ENCODE assay signal across 33 mouse cellular contexts in genomic region chr11:83619037-83619436, GRCm38 (mm10). TPM values are rescaled to one million over a fixed set of nuclear protein-coding genes. Genes with fewer than 3 reads are reported as not detected.
"Had no signal": no experiment of that assay in that cellular context is flagged by ENCODE, and none has a peak within 500 bp of the region (broad histone marks: within the 10 kb centered on the region; RNA-seq: fewer than 3 reads in every experiment).

No protein-coding gene starts in this region.

- H3K4me2 ChIP-seq: liver, embryonic 15.5 days; lung, embryonic 15.5 days; midbrain, embryonic 13.5 days; neural tube, embryonic 12.5 days; neural tube, embryonic 15.5 days had no signal

- H3K9me3 ChIP-seq: liver, embryonic 15.5 days; lung, embryonic 15.5 days; megakaryocyte, embryonic 14.5 days; midbrain, embryonic 10.5 days; midbrain, embryonic 13.5 days; neural tube, embryonic 12.5 days; neural tube, embryonic 15.5 days had no signal

- H3K9ac ChIP-seq: liver, embryonic 15.5 days; lung, embryonic 15.5 days; midbrain, embryonic 13.5 days; neural tube, embryonic 12.5 days; neural tube, embryonic 15.5 days had no signal

- H3K4me1 ChIP-seq: liver, embryonic 15.5 days; lung, embryonic 15.5 days; midbrain, embryonic 13.5 days; neural tube, embryonic 12.5 days; neural tube, embryonic 15.5 days had no signal

- H3K36me3 ChIP-seq: liver, embryonic 15.5 days; lung, embryonic 15.5 days; midbrain, embryonic 10.5 days; midbrain, embryonic 13.5 days; neural tube, embryonic 12.5 days; neural tube, embryonic 15.5 days had no signal

- H3K27ac ChIP-seq: left cerebral cortex, adult 2 months; lung, embryonic 15.5 days; midbrain, embryonic 10.5 days; midbrain, embryonic 13.5 days; neural tube, embryonic 12.5 days; neural tube, embryonic 15.5 days had no signal

- ATAC-seq: midbrain, embryonic 13.5 days had no signal

- DNase-seq: kidney, adult 11 months; kidney, adult 9 months; kidney, postnatal 14 days; kidney, postnatal 4 days; layer of hippocampus, adult 9-11 months; layer of hippocampus, postnatal 36 days; lung, adult 18-20 months; lung, postnatal 10 days; lung, postnatal 36 days; right cerebral cortex, adult 18-20 months; right cerebral cortex, postnatal 14 days; right cerebral cortex, postnatal 4 days; spleen, adult 18-20 months; thymus, adult 18-20 months; thymus, postnatal 4 days had no signal

- H3K4me3 ChIP-seq: left cerebral cortex, adult 2 months; liver, embryonic 15.5 days; lung, embryonic 15.5 days; megakaryocyte, embryonic 14.5 days; midbrain, embryonic 10.5 days; midbrain, embryonic 13.5 days; neural tube, embryonic 12.5 days; neural tube, embryonic 15.5 days had no signal

- H3K27me3 ChIP-seq: liver, embryonic 15.5 days; lung, embryonic 15.5 days; midbrain, embryonic 13.5 days; neural tube, embryonic 12.5 days; neural tube, embryonic 15.5 days had no signal

RNA-seq across cellular contexts. Expression of gene Rpl9-ps1, which starts 26.4 kb away (rescaled TPM):
- total RNA-seq: layer of hippocampus, adult 18-20 months; layer of hippocampus, postnatal 36 days; left cerebral cortex, adult 2 months; left cerebral cortex, postnatal 10 days; left cerebral cortex, postnatal 36 days; liver, adult 2 months; midbrain, postnatal 0 days had no signal
- polyA plus RNA-seq: kidney, embryonic 16.5 days; limb, embryonic 11.5 days; limb, embryonic 14.5 days; liver, adult 2 months; liver, embryonic 15.5 days; lung, embryonic 15.5 days; midbrain, embryonic 10.5 days; midbrain, embryonic 13.5 days; midbrain, postnatal 0 days; neural tube, embryonic 12.5 days; neural tube, embryonic 15.5 days; stomach, embryonic 16.5 days; testis, adult 2 months had no signal

RNA-seq across cellular contexts. Expression of gene Ccl3, which starts 30.1 kb away (rescaled TPM):
- total RNA-seq: layer of hippocampus, adult 18-20 months; layer of hippocampus, postnatal 36 days; left cerebral cortex, adult 2 months; left cerebral cortex, postnatal 36 days had no signal
- polyA plus RNA-seq: testis, adult 2 months had no signal

RNA-seq across cellular contexts. Expression of gene Ccl4, which starts 43.3 kb away (rescaled TPM):
- total RNA-seq: layer of hippocampus, adult 18-20 months; layer of hippocampus, postnatal 36 days; left cerebral cortex, adult 2 months; left cerebral cortex, postnatal 10 days; left cerebral cortex, postnatal 36 days; liver, adult 2 months; midbrain, postnatal 0 days had no signal
- polyA plus RNA-seq: midbrain, embryonic 10.5 days; midbrain, embryonic 13.5 days; midbrain, postnatal 0 days; testis, adult 2 months had no signal
